Mouse (Mus musculus) forebrain, embryonic 15.5 days (tissue): Measurements from ENCODE around the gene Epc2. TPM values are rescaled to one million over a fixed set of nuclear protein-coding genes. Genes with fewer than 3 reads are reported as not detected.

Experiments used
- ATAC-seq: fragments of 200-750 bp; cut with Nextera tagmentation; replicated peaks from 2 replicates; pipeline ENCODE4 v1.8.0; 2017; ENCODE audit warnings: mild to moderate bottlenecking, moderate TSS enrichment, moderate library complexity
- H3K27ac ChIP-seq: fragments of 300-500 bp; sonication (generic); replicated peaks from 2 replicates; pipeline ENCODE4 v1.5.1; 2015; ENCODE audit warnings: mild to moderate bottlenecking, inconsistent platforms
- H3K27me3 ChIP-seq: fragments of 300-500 bp; sonication (generic); 2 replicates; pipeline ENCODE4 v1.6.1; 2015; ENCODE audit warnings: inconsistent platforms
- H3K36me3 ChIP-seq: fragments of 300-500 bp; sonication (generic); 2 replicates; pipeline ENCODE4 v1.6.1; 2015; ENCODE audit warnings: mild to moderate bottlenecking, inconsistent platforms
- H3K4me1 ChIP-seq: fragments of 300-500 bp; sonication (generic); 2 replicates; pipeline ENCODE4 v1.6.1; 2015; ENCODE audit warnings: inconsistent platforms
- H3K4me2 ChIP-seq: fragments of 300-500 bp; sonication (generic); replicated peaks from 2 replicates; pipeline ENCODE4 v1.6.1; 2015; ENCODE audit warnings: mild to moderate bottlenecking, inconsistent platforms
- H3K4me3 ChIP-seq: fragments of 300-500 bp; sonication (generic); 2 replicates; pipeline ENCODE4 v1.5.1; 2015; ENCODE audit warnings: mild to moderate bottlenecking, inconsistent platforms
- H3K9ac ChIP-seq: fragments of 300-500 bp; sonication (generic); replicated peaks from 2 replicates; pipeline ENCODE4 v1.6.1; 2015; ENCODE audit warnings: mild to moderate bottlenecking, inconsistent platforms
- H3K9me3 ChIP-seq: fragments of 300-500 bp; sonication (generic); 2 replicates; pipeline ENCODE4 v1.6.1; 2016; ENCODE audit warnings: inconsistent platforms
- WGBS: fragments of 180-500 bp; shearing (Covaris S2); methylation state at CpG from one replicate; pipeline ENCODE4 v1.1.7; 2015; ENCODE audit warnings: mixed read lengths; 5-methylcytosine and 5-hydroxymethylcytosine counted together
- polyA plus RNA-seq: library from polyadenylated mRNA; unstranded; fragments of >200 nt; fragmentation: Nextera tagmentation; extraction: Ambion mirVana; gene quantifications from 2 replicates; pipeline ENCODE4 v1.2.1, GENCODE M21; 2015

Epc2 gene
- polyA plus RNA-seq = 13.2 and 15.4 TPM in 2 replicates

GRCm38 (mm10) chr2:49450931-49451636 is at the start of gene Epc2:
Epc2 (plus strand) TSS chr2:49451486.
- peaks cover 32% of the 10 kb centered on the region for H3K4me1 ChIP-seq
- peak; percentile 82 for ATAC-seq
- no peaks in the 10 kb centered on the region for H3K27me3 ChIP-seq
- WGBS = under 1% methylated on average over 69 of the region's 88 CpGs
- peak within 1 kb of the TSS; percentile 98 for H3K9ac ChIP-seq
- peak within 1 kb of the TSS; percentile 93 for H3K4me3 ChIP-seq
- no peaks in the 10 kb centered on the region for H3K9me3 ChIP-seq
- no peaks in the 10 kb centered on the region for H3K36me3 ChIP-seq
- peak within 1 kb of the TSS; percentile 69 for H3K4me2 ChIP-seq
- peak within 1 kb of the TSS; percentile 100 for H3K27ac ChIP-seq

- Histone ChIP-seq H3K4me2 (no peak overlapping the region), H3K4me3 (no peak overlapping the region), H3K4me1 (no peaks in the 10 kb centered on the region), H3K9ac (no peak overlapping the region), H3K27me3 (no peaks in the 10 kb centered on the region), H3K27ac (no peak overlapping the region), H3K9me3 (no peaks in the 10 kb centered on the region), H3K36me3 (no peaks in the 10 kb centered on the region)
- 38% methylated on average over 2 of the region's 2 CpGs for WGBS
- no peak for ATAC-seq
Measured at GRCm38 (mm10) chr2:49405954-49406353, 45.3 kb upstream of the Epc2 start.

GRCm38 (mm10) chr2:49411685-49412084 is 39.6 kb upstream of the Epc2 start:
- no peak overlapping the region for H3K27ac ChIP-seq
- H3K9me3 ChIP-seq = no peaks in the 10 kb centered on the region
- no peak overlapping the region for H3K4me3 ChIP-seq
- H3K27me3 ChIP-seq = no peaks in the 10 kb centered on the region
- H3K36me3 ChIP-seq = no peaks in the 10 kb centered on the region
- no peak for ATAC-seq
- WGBS = 89% methylated on average over 5 of the region's 5 CpGs
- no peak overlapping the region for H3K4me2 ChIP-seq
- no peak overlapping the region for H3K9ac ChIP-seq
- no peaks in the 10 kb centered on the region for H3K4me1 ChIP-seq

GRCm38 (mm10) chr2:49412576-49412975 is 38.7 kb upstream of the Epc2 start:
- 76% methylated on average over 6 of the region's 6 CpGs for WGBS
- no peak for ATAC-seq
- H3K9ac ChIP-seq = no peak overlapping the region

GRCm38 (mm10) chr2:49415868-49416267 is 35.4 kb upstream of the Epc2 start:
- ATAC-seq = no peak
- no peaks in the 10 kb centered on the region for H3K9me3 ChIP-seq
- H3K27ac ChIP-seq = no peak overlapping the region
- no peaks in the 10 kb centered on the region for H3K27me3 ChIP-seq
- H3K9ac ChIP-seq = no peak overlapping the region
- 72% methylated on average over 3 of the region's 3 CpGs for WGBS
- H3K4me3 ChIP-seq = no peak overlapping the region
- no peaks in the 10 kb centered on the region for H3K36me3 ChIP-seq
- no peak overlapping the region for H3K4me2 ChIP-seq
- no peaks in the 10 kb centered on the region for H3K4me1 ChIP-seq

More at GRCm38 (mm10) chr2:49412576-49412975, 38.7 kb upstream of the Epc2 start:
- Histone ChIP-seq H3K27me3 (no peaks in the 10 kb centered on the region), H3K4me2 (no peak overlapping the region), H3K36me3 (no peaks in the 10 kb centered on the region), H3K4me3 (no peak overlapping the region), H3K9me3 (no peaks in the 10 kb centered on the region), H3K27ac (no peak overlapping the region), H3K4me1 (no peaks in the 10 kb centered on the region)

GRCm38 (mm10) chr2:49417018-49417604 is 34.2 kb upstream of the Epc2 start:
- no peak overlapping the region for H3K4me2 ChIP-seq
- H3K9ac ChIP-seq = no peak overlapping the region
- ATAC-seq = no peak
- H3K36me3 ChIP-seq = no peaks in the 10 kb centered on the region
- no peaks in the 10 kb centered on the region for H3K27me3 ChIP-seq
- no peak overlapping the region for H3K4me3 ChIP-seq
- WGBS = 82% methylated on average over 10 of the region's 10 CpGs
- H3K9me3 ChIP-seq = no peaks in the 10 kb centered on the region
- H3K27ac ChIP-seq = no peak overlapping the region
- no peaks in the 10 kb centered on the region for H3K4me1 ChIP-seq

- no peaks in the 10 kb centered on the region for H3K36me3 ChIP-seq
- WGBS = 87% methylated on average over 3 of the region's 3 CpGs
- no peak for ATAC-seq
Measured at GRCm38 (mm10) chr2:49420396-49420795, 30.9 kb upstream of the Epc2 start.

GRCm38 (mm10) chr2:49423857-49424256 is 27.4 kb upstream of the Epc2 start:
- no peak overlapping the region for H3K4me2 ChIP-seq
- WGBS = 74% methylated on average over 2 of the region's 2 CpGs
- no peaks in the 10 kb centered on the region for H3K4me1 ChIP-seq
- H3K27ac ChIP-seq = no peak overlapping the region
- H3K27me3 ChIP-seq = no peaks in the 10 kb centered on the region
- ATAC-seq = no peak
- H3K4me3 ChIP-seq = no peak overlapping the region
- no peaks in the 10 kb centered on the region for H3K36me3 ChIP-seq
- no peaks in the 10 kb centered on the region for H3K9me3 ChIP-seq
- H3K9ac ChIP-seq = no peak overlapping the region

More at GRCm38 (mm10) chr2:49420396-49420795, 30.9 kb upstream of the Epc2 start:
- H3K9ac ChIP-seq = no peak overlapping the region
- no peaks in the 10 kb centered on the region for H3K27me3 ChIP-seq
- no peaks in the 10 kb centered on the region for H3K9me3 ChIP-seq
- no peak overlapping the region for H3K4me3 ChIP-seq
- H3K4me1 ChIP-seq = no peaks in the 10 kb centered on the region
- H3K27ac ChIP-seq = no peak overlapping the region
- no peak overlapping the region for H3K4me2 ChIP-seq

- ATAC-seq = no peak
- WGBS = 85% methylated on average over 4 of the region's 4 CpGs
- H3K4me3 ChIP-seq = no peak overlapping the region
Measured at GRCm38 (mm10) chr2:49424788-49425187, 26.5 kb upstream of the Epc2 start.

GRCm38 (mm10) chr2:49426175-49426574 is 25.1 kb upstream of the Epc2 start:
- no peak overlapping the region for H3K4me2 ChIP-seq
- H3K9me3 ChIP-seq = no peaks in the 10 kb centered on the region
- WGBS = 88% methylated on average over 10 of the region's 10 CpGs
- no peaks in the 10 kb centered on the region for H3K36me3 ChIP-seq
- no peaks in the 10 kb centered on the region for H3K27me3 ChIP-seq
- no peak overlapping the region for H3K27ac ChIP-seq
- no peak overlapping the region for H3K9ac ChIP-seq
- H3K4me3 ChIP-seq = no peak overlapping the region
- no peak for ATAC-seq
- H3K4me1 ChIP-seq = no peaks in the 10 kb centered on the region

More at GRCm38 (mm10) chr2:49424788-49425187, 26.5 kb upstream of the Epc2 start:
- Histone ChIP-seq H3K9ac (no peak overlapping the region), H3K36me3 (no peaks in the 10 kb centered on the region), H3K9me3 (no peaks in the 10 kb centered on the region), H3K27me3 (no peaks in the 10 kb centered on the region), H3K4me2 (no peak overlapping the region), H3K27ac (no peak overlapping the region), H3K4me1 (no peaks in the 10 kb centered on the region)

- WGBS = 95% methylated on average over 1 of the region's 1 CpGs
- Histone ChIP-seq H3K9ac (no peak overlapping the region), H3K4me3 (no peak overlapping the region), H3K27ac (no peak overlapping the region), H3K9me3 (no peaks in the 10 kb centered on the region), H3K36me3 (no peaks in the 10 kb centered on the region), H3K27me3 (no peaks in the 10 kb centered on the region), H3K4me2 (no peak overlapping the region), H3K4me1 (no peaks in the 10 kb centered on the region)
- no peak for ATAC-seq
Measured at GRCm38 (mm10) chr2:49431015-49431414, 20.3 kb upstream of the Epc2 start.

GRCm38 (mm10) chr2:49433211-49433610 is 18.1 kb upstream of the Epc2 start:
- Histone ChIP-seq H3K4me2 (no peak overlapping the region), H3K9me3 (no peaks in the 10 kb centered on the region), H3K36me3 (no peaks in the 10 kb centered on the region), H3K27me3 (no peaks in the 10 kb centered on the region), H3K27ac (no peak overlapping the region), H3K4me1 (no peaks in the 10 kb centered on the region), H3K9ac (no peak overlapping the region), H3K4me3 (no peak overlapping the region)
- WGBS = 75% methylated on average over 9 of the region's 9 CpGs
- ATAC-seq = no peak
